ENCODE assay signal across 24 mouse cellular contexts in the genomic region with DNA sequence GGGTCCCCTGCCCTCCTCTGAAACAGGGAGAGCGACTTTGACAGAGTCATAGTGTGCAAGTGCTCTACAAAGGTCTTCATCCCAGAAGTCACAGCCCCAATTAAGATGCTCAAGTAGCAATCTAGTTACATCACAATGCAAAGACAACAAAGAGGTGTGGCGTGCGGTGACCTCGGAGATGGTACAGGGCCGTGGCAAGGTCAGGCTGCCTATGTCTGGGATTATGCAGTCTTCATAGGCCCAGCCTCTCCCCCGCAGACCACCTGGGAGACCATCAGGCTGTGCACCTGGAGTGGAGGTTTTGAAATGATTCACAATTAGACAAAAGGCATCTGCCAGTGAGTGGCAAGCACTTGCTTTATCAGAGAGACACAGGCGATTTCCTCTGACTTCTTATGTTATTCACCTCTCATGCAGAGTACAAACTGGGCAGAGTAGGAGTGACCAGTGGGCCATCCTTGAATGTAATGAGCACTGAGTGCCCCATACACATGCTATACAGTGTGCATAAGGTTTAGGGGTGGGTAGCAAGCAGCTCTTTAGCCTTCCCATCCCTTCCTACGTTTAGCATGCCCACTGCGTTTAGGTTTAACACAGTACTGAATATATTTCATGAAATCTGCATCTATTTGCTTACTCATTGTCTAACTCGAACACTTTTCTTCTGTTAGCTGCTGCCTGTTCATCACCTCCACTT.
DNase-seq lines count a peak whose midpoint lies in the region; ATAC-seq and TF ChIP-seq lines count a peak whose summit lies in the region.
"Had no signal": no experiment of that assay in that cellular context is flagged by ENCODE, and none has a peak within 500 bp of the region (broad histone marks: within the 10 kb centered on the region; RNA-seq: fewer than 3 reads in every experiment).

No protein-coding gene starts in this region.

- 56% methylated on average over 10 of the region's 10 CpGs for WGBS in forebrain, embryonic 16.5 days
- 58% methylated on average over 10 of the region's 10 CpGs for WGBS in forebrain, embryonic 11.5 days
- 51% methylated on average over 10 of the region's 10 CpGs for WGBS in hindbrain, embryonic 14.5 days

- ATAC-seq in forebrain, embryonic 16.5 days: peak; percentile 26
- no peak for ATAC-seq in forebrain, embryonic 11.5 days (replicated peaks; ENCODE audit: low FRiP score)
- ATAC-seq in hindbrain, embryonic 14.5 days (ENCODE audit: low FRiP score): peak; percentile 44

- peaks cover 22% of the 10 kb centered on the region for H3K4me1 ChIP-seq in forebrain, embryonic 16.5 days (replicated peaks; ENCODE audit: control insufficient read depth, insufficient read depth, low read length)
- H3K4me1 ChIP-seq in forebrain, embryonic 11.5 days (replicated peaks; ENCODE audit: control insufficient read depth, insufficient read depth, low read length): peaks cover 2% of the 10 kb centered on the region; the same call in 1 of the 2 replicates
- H3K4me1 ChIP-seq in E14TG2a.4 (replicated peaks; ENCODE audit: low read depth, low read length): peaks cover 86% of the 10 kb centered on the region
- H3K4me1 ChIP-seq in hindbrain, embryonic 14.5 days (replicated peaks; ENCODE audit: control insufficient read depth, insufficient read depth, low read length): peaks cover 17% of the 10 kb centered on the region; the same call in 1 of the 2 replicates
- H3K4me1 ChIP-seq: liver, embryonic 13.5 days; stomach, embryonic 15.5 days had no signal

- intact Hi-C loops in left cerebral cortex, adult 2 months (cut with DNase I): no loop called here
- intact Hi-C loops in left cerebral cortex, postnatal 4 days (cut with DNase I): no loop called here

- no peak for DNase-seq in forebrain, embryonic 11.5 days (ENCODE audit: low spot score)
- no peak for DNase-seq in left cerebral cortex, adult 2 months (ENCODE audit: extremely low spot score in 1 of 2, low spot score in 2 of 2)
- DNase-seq in left cerebral cortex, postnatal 4 days: no peak
- DNase-seq in hindbrain, embryonic 14.5 days (ENCODE audit: low spot score): no peak
- no peak for DNase-seq in cerebellum, adult 18-20 months
- no peak for DNase-seq in thymus, adult 18-20 months
- DNase-seq: adrenal gland, postnatal 25 days; cerebellum, adult 11 months; cerebellum, postnatal 36 days; gastrocnemius, adult 2 months; heart, postnatal 14 days; kidney, adult 8-10 months; kidney, postnatal 25 days; liver, embryonic 13.5 days; lung, embryonic 14.5 days; lung, postnatal 4 days; retina, postnatal 1 day; thymus, adult 2 months had no signal

- H3K36me3 ChIP-seq in forebrain, embryonic 16.5 days (ENCODE audit: control insufficient read depth, insufficient read depth): no peaks in the 10 kb centered on the region
- H3K36me3 ChIP-seq in forebrain, embryonic 11.5 days (ENCODE audit: control insufficient read depth, insufficient read depth, low read length): no peaks in the 10 kb centered on the region
- no peaks in the 10 kb centered on the region for H3K36me3 ChIP-seq in E14TG2a.4 (ENCODE audit: insufficient read depth, low read length)
- no peaks in the 10 kb centered on the region for H3K36me3 ChIP-seq in hindbrain, embryonic 14.5 days (replicated peaks; ENCODE audit: control insufficient read depth, insufficient read depth)
- H3K36me3 ChIP-seq: heart, embryonic 12.5 days; limb, embryonic 12.5 days; liver, embryonic 13.5 days; stomach, embryonic 15.5 days had no signal

- H3K27ac ChIP-seq in forebrain, embryonic 16.5 days (ENCODE audit: low read length): no peak overlapping the region; the same call in 1 of the 2 replicates
- no peak overlapping the region for H3K27ac ChIP-seq in forebrain, embryonic 11.5 days (ENCODE audit: low read depth, low read length)
- 0 out of 2 replicates have a peak overlapping the region, but pooled peaks have one; percentile 24 for H3K27ac ChIP-seq in left cerebral cortex, adult 2 months
- H3K27ac ChIP-seq in hindbrain, embryonic 14.5 days: no peak overlapping the region; the same call in 1 of the 2 replicates
- H3K27ac ChIP-seq: gastrocnemius, adult 2 months; limb, embryonic 12.5 days; liver, embryonic 13.5 days; stomach, embryonic 15.5 days had no signal

- no peak overlapping the region for H3K4me3 ChIP-seq in forebrain, embryonic 16.5 days (replicated peaks; ENCODE audit: low read length)
- H3K4me3 ChIP-seq in forebrain, embryonic 11.5 days (ENCODE audit: low read depth, low read length): no peak overlapping the region
- no peak overlapping the region for H3K4me3 ChIP-seq in left cerebral cortex, adult 2 months
- H3K4me3 ChIP-seq in E14TG2a.4 (replicated peaks; ENCODE audit: low read length): peak overlapping the region; percentile 26
- no peak overlapping the region for H3K4me3 ChIP-seq in hindbrain, embryonic 14.5 days (replicated peaks; ENCODE audit: low read length)
- H3K4me3 ChIP-seq: gastrocnemius, adult 2 months; heart, embryonic 12.5 days; limb, embryonic 12.5 days; liver, embryonic 13.5 days; stomach, embryonic 15.5 days had no signal

- H3K27me3 ChIP-seq in forebrain, embryonic 16.5 days (replicated peaks; ENCODE audit: control insufficient read depth, insufficient read depth, low read length): no peaks in the 10 kb centered on the region
- no peaks in the 10 kb centered on the region for H3K27me3 ChIP-seq in forebrain, embryonic 11.5 days (ENCODE audit: control insufficient read depth, insufficient read depth, low read length)
- no peaks in the 10 kb centered on the region for H3K27me3 ChIP-seq in E14TG2a.4 (ENCODE audit: insufficient read depth, low read length)
- no peaks in the 10 kb centered on the region for H3K27me3 ChIP-seq in hindbrain, embryonic 14.5 days (ENCODE audit: control insufficient read depth, insufficient read depth, low read length)
- H3K27me3 ChIP-seq: heart, embryonic 12.5 days; limb, embryonic 12.5 days; liver, embryonic 13.5 days; Patski; stomach, embryonic 15.5 days had no signal

- no peaks in the 10 kb centered on the region for H3K9me3 ChIP-seq in forebrain, embryonic 16.5 days (ENCODE audit: control insufficient read depth, low read length)
- H3K9me3 ChIP-seq in forebrain, embryonic 11.5 days (ENCODE audit: control insufficient read depth, low read length): no peaks in the 10 kb centered on the region
- H3K9me3 ChIP-seq in E14TG2a.4 (ENCODE audit: low read length): no peaks in the 10 kb centered on the region
- H3K9me3 ChIP-seq in hindbrain, embryonic 14.5 days (ENCODE audit: control insufficient read depth, low read length): no peaks in the 10 kb centered on the region
- H3K9me3 ChIP-seq: heart, embryonic 12.5 days; limb, embryonic 12.5 days; liver, embryonic 13.5 days; stomach, embryonic 15.5 days had no signal

- H3K4me2 ChIP-seq in forebrain, embryonic 16.5 days (ENCODE audit: low read length): no peak overlapping the region
- H3K4me2 ChIP-seq in forebrain, embryonic 11.5 days (ENCODE audit: low read depth, low read length, severe bottlenecking): no peak overlapping the region
- no peak overlapping the region for H3K4me2 ChIP-seq in hindbrain, embryonic 14.5 days (replicated peaks)
- H3K4me2 ChIP-seq: heart, embryonic 12.5 days; limb, embryonic 12.5 days; liver, embryonic 13.5 days; lung, embryonic 14.5 days; stomach, embryonic 15.5 days had no signal

- TF ChIP-seq CTCF in left cerebral cortex, adult 2 months (IDR thresholded peaks at IDR 0.05): no peak
- no peak for TF ChIP-seq CTCF in E14TG2a.4 (conservative IDR thresholded peaks at IDR 0.05; ENCODE audit: low read length)

- H3K9ac ChIP-seq in forebrain, embryonic 16.5 days (replicated peaks; ENCODE audit: low read depth, low read length): no peak overlapping the region
- H3K9ac ChIP-seq in forebrain, embryonic 11.5 days (ENCODE audit: low read length): no peak overlapping the region
- H3K9ac ChIP-seq in hindbrain, embryonic 14.5 days: peak overlapping the region; percentile 16; the same call in 1 of the 2 replicates
- H3K9ac ChIP-seq: heart, embryonic 12.5 days; limb, embryonic 12.5 days; liver, embryonic 13.5 days; lung, embryonic 14.5 days; stomach, embryonic 15.5 days had no signal
